Mouse (Mus musculus) cortical plate, adult 2 months (tissue): Measurements from ENCODE around the gene C5ar1. TPM values are rescaled to one million over a fixed set of nuclear protein-coding genes. Genes with fewer than 3 reads are reported as not detected.
A peak's percentile ranks its signal among the peaks of the same experiment; 100 is the strongest.

ENCODE experiments used
- H3K27ac ChIP-seq: fragments of 200-500 bp; 2 replicates; pipeline ENCODE4 v1.5.1; 2012; ENCODE audit warnings: low read length, control low read depth, inconsistent platforms; ENCODE audit not compliant: insufficient read depth
- H3K4me1 ChIP-seq: fragments of 200-500 bp; 2 replicates; pipeline ENCODE4 v1.6.1; 2011; ENCODE audit warnings: low read length; ENCODE audit not compliant: control insufficient read depth, insufficient read depth
- H3K4me3 ChIP-seq: fragments of 200-500 bp; 2 replicates; pipeline ENCODE4 v1.5.1; 2011; ENCODE audit warnings: mild to moderate bottlenecking, low read length, control low read depth; ENCODE audit not compliant: insufficient read depth
- CTCF ChIP-seq: fragments of 200-500 bp; IDR thresholded peaks from 2 replicates; pipeline ENCODE4 v1.5.1; 2011; ENCODE audit warnings: mild to moderate bottlenecking, control low read depth, low read length; ENCODE audit not compliant: insufficient read depth; ENCODE audit errors: extremely low read depth
- POLR2A ChIP-seq: fragments of 200-500 bp; IDR thresholded peaks from 2 replicates; pipeline ENCODE4 v1.6.1; 2011; ENCODE audit warnings: mild to moderate bottlenecking, low read length, control low read depth; ENCODE audit not compliant: insufficient read depth; ENCODE audit errors: extremely low read depth
- polyA plus RNA-seq: library from polyadenylated mRNA; depleted of rRNA; stranded (reverse); fragments of >200 nt; gene quantifications from 2 replicates; pipeline ENCODE4 v1.2.3, GENCODE M21; 2012

The C5ar1 gene
- polyA plus RNA-seq, 1 experiment: 1.5 TPM

GRCm38 (mm10) chr7:16295321-16295900 is 36.1 kb upstream of the C5ar1 start:
- Histone ChIP-seq H3K27ac (peak overlapping the region; percentile 91), H3K4me1 (peaks cover 7% of the 10 kb centered on the region), H3K4me3 (peak overlapping the region; percentile 61)
- TF ChIP-seq CTCF (no peak), POLR2A (no peak; the same call in 1 of the 2 replicates)

- Histone ChIP-seq H3K4me3 (peak overlapping the region; percentile 61), H3K27ac (peak overlapping the region; percentile 85), H3K4me1 (peaks cover 7% of the 10 kb centered on the region)
- TF ChIP-seq POLR2A (no peak), CTCF (peak; percentile 95)
These were observed 35.5 kb upstream of the C5ar1 start for GRCm38 (mm10) chr7:16294837-16295236.

GRCm38 (mm10) chr7:16294346-16294745 is 35.0 kb upstream of the C5ar1 start:
- Histone ChIP-seq H3K27ac (no peak overlapping the region), H3K4me1 (peaks cover 7% of the 10 kb centered on the region), H3K4me3 (no peak overlapping the region; the same call in 1 of the 2 replicates)
- TF ChIP-seq POLR2A (no peak), CTCF (peak; percentile 41; the same call in 1 of the 2 replicates)

GRCm38 (mm10) chr7:16287791-16288190 is 28.5 kb upstream of the C5ar1 start:
- no peaks in the 10 kb centered on the region for H3K4me1 ChIP-seq
- TF ChIP-seq CTCF (no peak), POLR2A (no peak)
- H3K4me3 ChIP-seq: no peak overlapping the region
- H3K27ac ChIP-seq: no peak overlapping the region

- Histone ChIP-seq H3K4me1 (no peaks in the 10 kb centered on the region), H3K27ac (no peak overlapping the region), H3K4me3 (peak overlapping the region; percentile 50)
- TF ChIP-seq POLR2A: no peak
- TF ChIP-seq CTCF: no peak
These were observed 27.7 kb upstream of the C5ar1 start for GRCm38 (mm10) chr7:16287016-16287415.

GRCm38 (mm10) chr7:16286026-16286961 is 27.0 kb upstream of the C5ar1 start, which contains the start of gene Ccdc9:
Ccdc9 (minus strand) TSS chr7:16286795.
- H3K4me3 ChIP-seq: peak within 1 kb of the TSS; percentile 50
- no peak within 1 kb of the TSS for H3K27ac ChIP-seq
- H3K4me1 ChIP-seq: no peaks in the 10 kb centered on the region
- TF ChIP-seq POLR2A: peak; percentile 66
- TF ChIP-seq CTCF: no peak

- H3K4me1 ChIP-seq: no peaks in the 10 kb centered on the region
- no peak overlapping the region for H3K27ac ChIP-seq
- peak overlapping the region; percentile 50 for H3K4me3 ChIP-seq
- TF ChIP-seq CTCF (no peak), POLR2A (no peak)
These were observed 26.2 kb upstream of the C5ar1 start for GRCm38 (mm10) chr7:16285450-16286025.

GRCm38 (mm10) chr7:16284904-16285303 is 25.6 kb upstream of the C5ar1 start:
- no peak for TF ChIP-seq CTCF
- TF ChIP-seq POLR2A: no peak
- no peak overlapping the region for H3K4me3 ChIP-seq

GRCm38 (mm10) chr7:16284001-16284400 is 24.7 kb upstream of the C5ar1 start:
- TF ChIP-seq CTCF (no peak), POLR2A (no peak)
- no peaks in the 10 kb centered on the region for H3K4me1 ChIP-seq

More at GRCm38 (mm10) chr7:16284904-16285303, 25.6 kb upstream of the C5ar1 start:
- Histone ChIP-seq H3K27ac (no peak overlapping the region), H3K4me1 (no peaks in the 10 kb centered on the region)

GRCm38 (mm10) chr7:16282334-16282733 is 23.0 kb upstream of the C5ar1 start:
- Histone ChIP-seq H3K27ac (no peak overlapping the region), H3K4me3 (no peak overlapping the region), H3K4me1 (no peaks in the 10 kb centered on the region)
- TF ChIP-seq POLR2A (no peak), CTCF (no peak)

More at GRCm38 (mm10) chr7:16284001-16284400, 24.7 kb upstream of the C5ar1 start:
- Histone ChIP-seq H3K27ac (no peak overlapping the region), H3K4me3 (no peak overlapping the region)
